Mouse (Mus musculus): ENCODE results near the gene Taf4. TPM values are rescaled to one million over a fixed set of nuclear protein-coding genes. Genes with fewer than 3 reads are reported as not detected.

Taf4 gene
- polyA plus RNA-seq, 1 experiment from 2014 or later: 3.4 TPM

GRCm38 (mm10) chr2:179937091-179937490, 39.4 kb downstream of the Taf4 start:
- Histone ChIP-seq H3K4me3 (ENCODE audit: control insufficient read depth in 1 of 2, insufficient read depth in 1 of 2, low read depth in 1 of 2, low read length in 2 of 2) (no peak overlapping the region), H3K27ac (replicated peaks in 1 of 2; ENCODE audit: control insufficient read depth in 1 of 2, insufficient read depth in 1 of 2, low read depth in 2 of 2, low read length in 2 of 2) (no peak overlapping the region), H3K27me3 (ENCODE audit: control insufficient read depth, insufficient read depth, low read length) (no peaks in the 10 kb centered on the region), H3K4me2 (ENCODE audit: low read length) (no peak overlapping the region), H3K4me1 (ENCODE audit: control insufficient read depth in 2 of 2, insufficient read depth in 2 of 2, low read length in 2 of 2) (no peaks in the 10 kb centered on the region), H3K9ac (ENCODE audit: low read length) (no peak overlapping the region), H3K9me3 (ENCODE audit: control insufficient read depth, low read length) (no peaks in the 10 kb centered on the region), H3K36me3 (ENCODE audit: control insufficient read depth, insufficient read depth, low read length) (peaks cover 25% of the 10 kb centered on the region)
- ATAC-seq (ENCODE audit: insufficient number of reproducible peaks, insufficient read depth, low FRiP score, low read depth): no peak
- WGBS: 56% methylated on average over 4 of the region's 4 CpGs

GRCm38 (mm10) chr2:179934165-179934564, 42.3 kb downstream of the Taf4 start:
- Histone ChIP-seq H3K36me3 (ENCODE audit: control insufficient read depth, insufficient read depth, low read length) (peaks cover 51% of the 10 kb centered on the region), H3K9me3 (ENCODE audit: control insufficient read depth, low read length) (no peaks in the 10 kb centered on the region), H3K9ac (ENCODE audit: low read length) (no peak overlapping the region), H3K4me2 (ENCODE audit: low read length) (no peak overlapping the region), H3K4me3 (ENCODE audit: control insufficient read depth in 1 of 2, insufficient read depth in 1 of 2, low read depth in 1 of 2, low read length in 2 of 2) (no peak overlapping the region), H3K4me1 (ENCODE audit: control insufficient read depth in 2 of 2, insufficient read depth in 2 of 2, low read length in 2 of 2) (no peaks in the 10 kb centered on the region), H3K27me3 (ENCODE audit: control insufficient read depth, insufficient read depth, low read length) (no peaks in the 10 kb centered on the region), H3K27ac (replicated peaks in 1 of 2; ENCODE audit: control insufficient read depth in 1 of 2, insufficient read depth in 1 of 2, low read depth in 2 of 2, low read length in 2 of 2) (no peak overlapping the region)
- no peak for ATAC-seq (ENCODE audit: insufficient number of reproducible peaks, insufficient read depth, low FRiP score, low read depth)
- WGBS: 62% methylated on average over 3 of the region's 3 CpGs

- Histone ChIP-seq H3K27ac (replicated peaks in 1 of 2; ENCODE audit: control insufficient read depth in 1 of 2, insufficient read depth in 1 of 2, low read depth in 2 of 2, low read length in 2 of 2) (no peak overlapping the region), H3K4me2 (ENCODE audit: low read length) (no peak overlapping the region), H3K4me3 (ENCODE audit: control insufficient read depth in 1 of 2, insufficient read depth in 1 of 2, low read depth in 1 of 2, low read length in 2 of 2) (no peak overlapping the region), H3K9me3 (ENCODE audit: control insufficient read depth, low read length) (no peaks in the 10 kb centered on the region), H3K36me3 (ENCODE audit: control insufficient read depth, insufficient read depth, low read length) (peaks cover 59% of the 10 kb centered on the region), H3K9ac (ENCODE audit: low read length) (no peak overlapping the region), H3K4me1 (ENCODE audit: control insufficient read depth in 2 of 2, insufficient read depth in 2 of 2, low read length in 2 of 2) (no peaks in the 10 kb centered on the region), H3K27me3 (ENCODE audit: control insufficient read depth, insufficient read depth, low read length) (no peaks in the 10 kb centered on the region)
- WGBS: 89% methylated on average over 16 of the region's 16 CpGs
- no peak for ATAC-seq (ENCODE audit: insufficient number of reproducible peaks, insufficient read depth, low FRiP score, low read depth)
Measured at GRCm38 (mm10) chr2:179931741-179932140, 44.7 kb downstream of the Taf4 start.

- Histone ChIP-seq H3K9me3 (ENCODE audit: control insufficient read depth, low read length) (no peaks in the 10 kb centered on the region), H3K27me3 (ENCODE audit: control insufficient read depth, insufficient read depth, low read length) (no peaks in the 10 kb centered on the region), H3K4me1 (ENCODE audit: control insufficient read depth in 2 of 2, insufficient read depth in 2 of 2, low read length in 2 of 2) (no peaks in the 10 kb centered on the region), H3K27ac (replicated peaks in 1 of 2; ENCODE audit: control insufficient read depth in 1 of 2, insufficient read depth in 1 of 2, low read depth in 2 of 2, low read length in 2 of 2) (no peak overlapping the region), H3K4me3 (ENCODE audit: control insufficient read depth in 1 of 2, insufficient read depth in 1 of 2, low read depth in 1 of 2, low read length in 2 of 2) (no peak overlapping the region), H3K36me3 (ENCODE audit: control insufficient read depth, insufficient read depth, low read length) (peaks cover 80% of the 10 kb centered on the region), H3K9ac (ENCODE audit: low read length) (no peak overlapping the region), H3K4me2 (ENCODE audit: low read length) (no peak overlapping the region)
- 0 out of 2 replicates have a peak, but pooled peaks have one; percentile 18 for ATAC-seq (ENCODE audit: insufficient number of reproducible peaks, insufficient read depth, low FRiP score, low read depth)
- WGBS: 93% methylated on average over 13 of the region's 13 CpGs
Measured at GRCm38 (mm10) chr2:179929166-179929565, 47.3 kb downstream of the Taf4 start.

GRCm38 (mm10) chr2:179924038-179924437, 52.4 kb downstream of the Taf4 start:
- H3K4me1 ChIP-seq (ENCODE audit: control insufficient read depth in 2 of 2, insufficient read depth in 2 of 2, low read length in 2 of 2): no peaks in the 10 kb centered on the region

GRCm38 (mm10) chr2:179921021-179921653, 55.3 kb downstream of the Taf4 start:
- no peak overlapping the region for H3K4me2 ChIP-seq (ENCODE audit: low read length)
- no peaks in the 10 kb centered on the region for H3K4me1 ChIP-seq (ENCODE audit: control insufficient read depth in 2 of 2, insufficient read depth in 2 of 2, low read length in 2 of 2)
- no peak for ATAC-seq (ENCODE audit: insufficient number of reproducible peaks, insufficient read depth, low FRiP score, low read depth)
- H3K9me3 ChIP-seq (ENCODE audit: control insufficient read depth, low read length): peaks cover 5% of the 10 kb centered on the region; the same call in 1 of the 2 replicates
- 95% methylated on average over 8 of the region's 8 CpGs for WGBS
- H3K9ac ChIP-seq (ENCODE audit: low read length): no peak overlapping the region
- no peak overlapping the region for H3K4me3 ChIP-seq (ENCODE audit: control insufficient read depth in 1 of 2, insufficient read depth in 1 of 2, low read depth in 1 of 2, low read length in 2 of 2)
- no peaks in the 10 kb centered on the region for H3K27me3 ChIP-seq (ENCODE audit: control insufficient read depth, insufficient read depth, low read length)
- no peak overlapping the region for H3K27ac ChIP-seq (replicated peaks in 1 of 2; ENCODE audit: control insufficient read depth in 1 of 2, insufficient read depth in 1 of 2, low read depth in 2 of 2, low read length in 2 of 2)
- H3K36me3 ChIP-seq (ENCODE audit: control insufficient read depth, insufficient read depth, low read length): peaks cover 87% of the 10 kb centered on the region

More at GRCm38 (mm10) chr2:179924038-179924437, 52.4 kb downstream of the Taf4 start:
- Histone ChIP-seq H3K27ac (replicated peaks in 1 of 2; ENCODE audit: control insufficient read depth in 1 of 2, insufficient read depth in 1 of 2, low read depth in 2 of 2, low read length in 2 of 2) (no peak overlapping the region), H3K9me3 (ENCODE audit: control insufficient read depth, low read length) (peaks cover 5% of the 10 kb centered on the region; the same call in 1 of the 2 replicates), H3K9ac (ENCODE audit: low read length) (no peak overlapping the region), H3K27me3 (ENCODE audit: control insufficient read depth, insufficient read depth, low read length) (no peaks in the 10 kb centered on the region), H3K4me3 (ENCODE audit: control insufficient read depth in 1 of 2, insufficient read depth in 1 of 2, low read depth in 1 of 2, low read length in 2 of 2) (no peak overlapping the region), H3K4me2 (ENCODE audit: low read length) (no peak overlapping the region), H3K36me3 (ENCODE audit: control insufficient read depth, insufficient read depth, low read length) (peaks cover 85% of the 10 kb centered on the region)
- ATAC-seq (ENCODE audit: insufficient number of reproducible peaks, insufficient read depth, low FRiP score, low read depth): no peak
- WGBS: 88% methylated on average over 6 of the region's 6 CpGs

- Histone ChIP-seq H3K9ac (ENCODE audit: low read length) (no peak overlapping the region), H3K27me3 (ENCODE audit: control insufficient read depth, insufficient read depth, low read length) (no peaks in the 10 kb centered on the region), H3K4me1 (ENCODE audit: control insufficient read depth in 2 of 2, insufficient read depth in 2 of 2, low read length in 2 of 2) (no peaks in the 10 kb centered on the region), H3K27ac (replicated peaks in 1 of 2; ENCODE audit: control insufficient read depth in 1 of 2, insufficient read depth in 1 of 2, low read depth in 2 of 2, low read length in 2 of 2) (no peak overlapping the region), H3K4me2 (ENCODE audit: low read length) (no peak overlapping the region), H3K9me3 (ENCODE audit: control insufficient read depth, low read length) (peaks cover 5% of the 10 kb centered on the region; the same call in 1 of the 2 replicates), H3K4me3 (ENCODE audit: control insufficient read depth in 1 of 2, insufficient read depth in 1 of 2, low read depth in 1 of 2, low read length in 2 of 2) (no peak overlapping the region), H3K36me3 (ENCODE audit: control insufficient read depth, insufficient read depth, low read length) (peaks cover 88% of the 10 kb centered on the region)
- WGBS: 77% methylated on average over 4 of the region's 4 CpGs
- ATAC-seq (ENCODE audit: insufficient number of reproducible peaks, insufficient read depth, low FRiP score, low read depth): no peak
Measured at GRCm38 (mm10) chr2:179920042-179920441, 56.4 kb downstream of the Taf4 start.

Data from heart, embryonic 14.5 days (tissue).